Mouse (Mus musculus) kidney, postnatal 4 days (tissue): ENCODE data around the gene Hcn3.
A peak's percentile ranks its signal among the peaks of the same experiment; 100 is the strongest.

ENCODE experiments used
- DNase-seq, 2 experiments: peaks; one replicate each; pipeline ENCODE4 v3.0.0; 2021; ENCODE audit warnings: mixed read lengths in 2 of 2

Hcn3 gene

DNA sequence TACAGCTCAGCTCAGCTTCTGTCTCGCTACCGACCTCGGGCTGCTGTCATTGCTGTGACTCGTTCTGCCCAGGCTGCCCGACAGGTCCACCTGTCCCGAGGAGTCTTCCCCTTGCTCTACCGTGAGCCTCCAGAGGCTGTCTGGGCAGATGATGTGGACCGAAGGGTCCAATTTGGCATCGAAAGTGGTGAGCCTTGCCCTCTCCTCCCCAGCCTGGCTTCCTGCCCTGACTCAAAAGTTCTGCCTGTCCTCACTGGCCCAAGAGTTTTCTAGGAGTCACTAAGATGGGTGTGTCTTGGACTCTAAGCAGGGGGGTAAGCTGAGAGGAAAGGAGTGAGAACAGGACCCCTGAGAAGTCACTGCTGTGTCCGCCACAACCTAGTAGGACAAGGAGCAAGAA is 15.2 kb downstream of the Hcn3 start:
- peak in 1 of 2 experiments; percentile 2 for DNase-seq

DNA sequence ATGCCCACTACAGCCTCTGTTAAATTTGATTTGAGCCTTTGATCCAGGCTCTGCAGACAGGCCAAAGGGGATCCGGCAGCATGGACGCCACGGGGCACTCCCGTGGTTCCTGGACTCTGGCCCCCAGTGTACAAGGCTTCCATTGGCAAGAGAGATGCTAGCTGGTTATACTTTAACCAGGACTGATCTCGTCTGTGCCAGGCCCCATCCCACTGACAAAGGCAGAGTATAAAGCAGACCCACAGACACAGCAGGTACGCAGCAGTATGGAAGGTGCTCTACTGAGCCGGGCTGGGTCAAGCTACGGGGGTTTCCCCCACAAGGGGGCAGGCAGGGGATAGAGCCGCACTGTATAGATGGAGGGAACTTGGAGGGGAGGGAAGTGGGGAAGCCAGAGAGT is 23.6 kb downstream of the Hcn3 start:
- peak; percentile 69 to 78 for DNase-seq

DNA sequence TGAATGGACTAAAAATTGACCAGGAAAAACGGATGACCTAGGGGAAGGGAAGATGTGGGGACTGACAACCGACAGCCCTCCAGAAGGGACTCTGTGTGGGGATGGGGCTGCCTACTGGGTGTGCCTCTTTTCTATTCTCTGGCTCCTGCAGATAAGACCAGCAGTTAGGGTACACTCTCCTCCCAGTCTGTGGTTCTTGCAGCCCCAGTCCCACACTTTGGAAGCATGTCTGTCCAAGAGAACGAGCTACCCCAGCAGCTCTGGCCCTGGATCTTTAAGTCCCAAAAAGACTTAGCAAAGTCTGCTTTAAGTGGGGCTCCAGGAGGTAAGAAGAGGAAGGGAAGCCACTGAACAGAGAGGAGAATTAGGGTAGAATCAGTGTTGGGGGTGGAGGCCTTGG is 24.0 kb downstream of the Hcn3 start, which contains the start of gene Pklr:
Gene Pklr, plus strand, starts transcription at position 185 of the 400 bp plus-strand sequence.
- DNase-seq: no peak

DNA sequence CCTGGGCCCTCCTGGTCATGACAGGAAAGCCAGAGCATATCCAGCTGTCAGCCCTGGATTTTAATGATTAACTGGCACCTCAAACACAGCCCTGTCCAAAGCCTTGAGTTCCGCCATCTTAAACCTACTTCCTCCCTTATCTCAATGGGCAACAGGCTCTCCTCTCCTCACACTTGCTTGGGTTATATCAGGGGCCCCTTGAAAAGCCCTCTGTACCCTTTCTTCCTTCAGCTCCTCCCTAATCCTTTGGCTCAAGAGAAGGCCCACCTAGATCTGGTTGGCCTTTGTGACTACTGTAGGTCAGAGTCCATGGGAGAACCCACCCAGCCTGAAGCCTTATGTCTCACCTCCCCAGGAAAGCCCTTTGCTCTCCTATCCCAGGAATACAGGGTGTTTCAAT is 26.2 kb downstream of the Hcn3 start:
- DNase-seq: no peak

DNA sequence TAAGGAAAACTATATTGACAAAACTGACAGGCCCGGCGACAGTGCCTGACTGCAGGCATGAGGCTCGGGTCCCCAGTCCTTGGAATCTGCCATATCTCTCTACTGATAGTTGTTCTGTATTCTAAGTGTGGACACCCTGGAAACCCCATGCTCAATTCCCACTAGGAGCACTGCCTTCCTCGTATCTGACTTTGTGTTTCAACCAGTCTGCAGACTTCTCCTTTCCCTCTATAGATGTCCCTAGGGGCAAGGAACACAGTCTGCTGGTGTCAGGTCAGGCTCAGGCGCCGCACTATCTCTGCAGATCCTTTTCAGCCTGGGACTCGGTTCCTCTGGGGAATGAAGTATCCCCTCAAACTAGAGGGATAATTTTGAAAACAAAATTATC is 26.9 kb downstream of the Hcn3 start:
- DNase-seq: no peak

DNA sequence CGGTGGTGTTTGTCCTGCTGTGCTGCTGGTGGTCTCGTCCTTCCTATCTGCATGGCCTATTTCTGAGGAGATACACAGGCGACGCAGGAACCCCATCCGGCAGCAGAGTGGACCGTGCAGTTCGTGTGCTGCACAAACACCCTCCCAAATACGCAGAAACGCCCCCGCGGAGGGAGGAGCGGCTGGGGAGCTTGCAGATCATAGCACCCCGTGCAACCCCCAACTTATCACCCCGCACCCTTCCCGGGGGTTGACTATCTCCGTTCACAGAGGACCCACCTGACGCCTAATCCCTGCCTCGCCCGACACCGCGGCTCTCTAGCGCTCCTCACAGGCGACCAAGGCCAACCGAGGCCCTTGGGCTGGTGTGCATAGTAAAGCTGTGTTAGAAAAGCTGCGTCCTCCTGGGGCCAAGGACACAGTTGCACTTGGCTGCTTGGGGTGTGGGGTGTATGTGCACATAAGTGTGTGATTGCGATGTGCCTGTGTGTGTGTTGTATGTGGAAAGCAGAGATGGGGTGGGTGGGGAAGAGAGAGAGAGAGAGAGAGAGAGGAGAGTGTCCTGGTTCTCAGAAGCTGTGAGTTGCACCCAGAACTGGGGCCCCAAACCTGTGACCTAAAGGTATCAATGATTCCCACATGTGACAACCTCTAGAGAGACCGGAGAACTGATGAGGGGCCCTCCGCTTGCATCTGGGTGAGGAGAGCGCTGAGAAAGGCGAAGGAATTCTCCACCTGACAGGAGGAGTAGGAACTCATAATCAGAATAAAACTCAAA is 27.5 kb downstream of the Hcn3 start:
- DNase-seq: peak; percentile 45 to 68

DNA sequence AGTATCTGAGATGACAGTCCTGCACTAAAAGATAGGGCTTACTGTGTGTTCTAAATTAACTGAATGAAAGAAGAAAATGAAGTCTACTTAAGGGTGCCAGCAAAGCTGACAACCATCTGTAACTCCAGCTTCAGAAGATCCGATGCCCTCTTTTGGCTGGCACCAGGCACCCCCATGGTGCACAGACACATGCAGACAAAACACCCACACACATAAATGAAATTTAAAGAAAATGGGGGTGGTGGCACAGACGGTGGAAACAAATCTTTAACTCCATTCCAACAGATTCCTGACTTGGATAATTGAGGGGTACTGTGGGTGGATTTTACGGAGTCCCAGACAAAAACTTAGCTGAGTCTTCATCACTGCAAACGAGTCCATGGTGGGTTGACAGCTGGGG is 28.2 kb downstream of the Hcn3 start:
- DNase-seq: no peak

DNA sequence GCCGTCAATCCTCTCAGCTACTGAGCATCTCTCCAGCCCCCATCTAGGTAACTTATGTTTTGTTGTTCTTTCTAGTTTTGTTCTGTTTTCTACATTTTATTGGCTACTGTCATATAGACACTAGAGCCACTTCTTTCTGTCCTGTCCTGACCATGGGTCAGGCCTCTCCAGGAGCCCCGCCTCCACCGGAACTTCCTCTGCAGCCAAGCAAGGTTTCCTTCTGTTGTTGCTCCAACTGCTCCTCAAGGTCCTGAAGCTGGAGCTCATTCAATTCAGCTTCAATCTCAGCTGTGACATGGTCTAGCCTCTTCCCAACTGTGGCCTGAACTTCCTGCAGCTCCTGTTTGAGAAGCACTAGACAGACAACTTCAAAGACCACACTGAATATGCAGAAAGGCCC is 30.1 kb downstream of the Hcn3 start:
- no peak for DNase-seq

DNA sequence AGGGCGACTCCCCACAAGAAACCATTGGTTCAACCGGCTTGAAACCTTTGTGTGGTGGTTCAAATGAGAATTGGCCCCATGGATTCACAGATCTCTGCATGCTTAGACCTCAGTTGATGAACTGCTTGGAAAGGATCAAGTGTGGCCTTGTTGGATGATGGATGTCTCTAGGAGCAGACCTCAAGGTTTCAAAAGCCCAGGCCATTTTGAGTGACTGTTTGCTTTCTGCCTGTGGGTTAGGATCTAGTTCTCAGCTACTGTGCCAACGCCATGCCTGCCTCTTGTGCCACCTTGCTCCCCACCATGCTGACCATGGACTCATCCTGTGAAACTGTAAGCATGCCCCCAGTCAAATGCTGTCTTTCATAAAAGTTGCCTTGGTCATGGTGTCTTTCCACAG is 34.0 kb downstream of the Hcn3 start:
- no peak for DNase-seq

DNA sequence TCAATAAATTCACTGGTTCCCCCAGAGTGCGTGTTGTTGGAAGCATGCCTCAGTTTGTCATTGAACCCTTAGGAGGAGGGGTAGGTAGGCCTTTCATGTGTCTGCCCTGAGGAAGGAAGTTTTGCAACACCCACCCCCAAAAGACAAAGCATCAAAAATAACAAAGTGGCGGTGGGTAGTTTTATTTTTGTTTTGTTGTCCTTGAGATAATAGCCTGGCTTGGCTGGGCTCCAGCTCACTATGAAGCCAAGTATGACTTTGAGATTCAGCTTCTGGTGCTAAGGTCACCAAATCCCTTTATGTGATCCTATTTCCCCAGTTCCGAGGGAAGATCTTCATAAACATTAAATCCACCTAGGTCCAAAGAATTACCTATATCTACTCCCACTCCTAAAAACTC is 35.8 kb downstream of the Hcn3 start:
- DNase-seq: peak in 1 of 2 experiments; percentile 34

DNA sequence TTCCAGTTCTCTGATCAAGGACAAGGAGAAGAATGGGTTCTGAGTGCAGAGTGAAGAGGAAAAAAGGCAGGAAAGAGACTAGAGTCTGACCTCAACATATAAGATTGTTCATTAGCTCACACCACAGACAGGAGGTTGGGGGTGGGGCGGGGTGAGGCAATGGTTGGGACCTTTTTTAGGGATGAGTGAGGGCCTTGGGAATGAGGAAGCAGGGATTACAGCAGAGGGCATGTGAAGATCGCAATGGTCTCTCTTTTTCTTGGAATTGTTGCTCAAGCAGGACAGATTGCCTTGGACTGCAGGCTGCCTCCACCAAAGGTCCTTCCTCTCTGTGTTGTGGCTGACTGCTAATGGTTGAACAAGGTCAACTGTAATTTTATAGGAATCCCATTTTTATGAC is 36.7 kb downstream of the Hcn3 start:
- peak in 1 of 2 experiments; percentile 42 for DNase-seq

DNA sequence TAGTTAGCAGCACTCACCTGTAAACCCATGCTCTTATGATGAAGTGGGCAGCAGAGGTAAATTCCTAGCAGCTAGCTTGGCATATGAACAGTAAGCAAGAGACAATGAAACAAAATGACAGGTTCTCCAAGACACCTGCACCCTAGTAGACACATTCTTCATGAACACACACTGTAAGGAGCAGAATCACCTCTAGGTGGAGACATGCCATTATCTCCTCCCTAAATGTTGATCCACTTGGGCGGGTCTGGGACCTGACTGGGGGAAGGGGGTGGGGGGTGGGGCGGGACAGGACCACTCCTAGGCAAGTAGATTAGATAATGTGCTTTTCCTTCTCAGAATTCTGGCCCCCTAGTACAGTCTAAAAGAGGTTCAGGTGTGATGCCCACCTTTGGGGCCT is 44.5 kb downstream of the Hcn3 start:
- DNase-seq: no peak

DNA sequence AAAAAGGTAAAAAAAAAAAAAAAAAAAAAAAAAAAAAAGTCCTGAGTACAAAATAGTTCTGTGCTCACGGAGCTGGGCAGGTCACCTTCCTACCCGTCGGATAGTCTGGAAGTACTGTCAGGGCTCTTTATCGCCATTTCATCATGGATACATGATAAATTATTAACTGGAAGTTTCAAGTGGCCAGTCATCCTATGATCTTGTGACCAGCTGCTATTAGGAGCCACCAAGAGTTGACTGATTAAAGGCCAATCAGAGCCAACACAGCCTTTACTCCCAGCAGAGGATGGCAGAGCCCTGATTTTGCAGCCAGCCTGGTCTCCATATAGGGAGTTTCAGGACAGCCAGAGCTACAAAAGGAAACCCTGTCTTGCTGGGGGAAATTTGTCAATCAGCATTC is 46.9 kb downstream of the Hcn3 start:
- no peak for DNase-seq

DNA sequence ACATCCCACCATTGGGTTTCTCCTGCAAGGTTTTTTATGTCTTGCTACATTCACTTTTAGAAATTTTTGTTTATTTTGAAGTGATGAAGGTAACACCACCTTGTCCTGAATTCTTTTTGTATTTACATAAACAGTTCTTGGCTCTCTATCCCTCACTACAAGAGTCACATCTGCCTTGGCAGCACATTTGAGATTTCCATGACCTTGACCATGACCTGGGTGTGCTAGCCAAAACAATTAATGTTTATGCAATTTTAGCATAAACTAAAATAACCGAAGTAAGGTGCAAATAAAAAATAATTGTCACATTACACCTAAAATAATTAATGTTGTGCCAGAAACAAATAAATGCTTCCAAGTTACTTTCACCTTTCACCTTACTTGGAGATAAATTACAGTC is 51.9 kb downstream of the Hcn3 start:
- DNase-seq: no peak

DNA sequence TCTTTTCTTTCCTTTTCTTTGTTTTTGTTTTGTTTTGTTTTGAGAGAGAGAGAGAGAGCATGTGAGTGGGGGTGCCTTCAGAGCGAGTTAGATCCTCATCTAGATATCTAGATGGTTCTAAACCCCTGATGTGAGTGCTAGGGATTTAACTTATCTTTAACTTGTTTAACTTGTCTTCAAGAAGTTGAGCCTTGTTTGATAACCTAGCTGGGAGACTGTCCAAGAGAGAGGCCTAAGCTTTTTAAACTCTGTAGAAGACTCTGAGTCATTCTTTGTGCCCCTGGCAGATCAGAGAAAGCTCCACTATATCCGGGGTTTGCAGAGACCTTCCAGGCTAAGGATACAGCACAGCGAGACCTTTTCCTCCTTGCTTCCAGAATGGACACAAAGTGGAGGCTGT is 52.5 kb downstream of the Hcn3 start:
- no peak for DNase-seq

DNA sequence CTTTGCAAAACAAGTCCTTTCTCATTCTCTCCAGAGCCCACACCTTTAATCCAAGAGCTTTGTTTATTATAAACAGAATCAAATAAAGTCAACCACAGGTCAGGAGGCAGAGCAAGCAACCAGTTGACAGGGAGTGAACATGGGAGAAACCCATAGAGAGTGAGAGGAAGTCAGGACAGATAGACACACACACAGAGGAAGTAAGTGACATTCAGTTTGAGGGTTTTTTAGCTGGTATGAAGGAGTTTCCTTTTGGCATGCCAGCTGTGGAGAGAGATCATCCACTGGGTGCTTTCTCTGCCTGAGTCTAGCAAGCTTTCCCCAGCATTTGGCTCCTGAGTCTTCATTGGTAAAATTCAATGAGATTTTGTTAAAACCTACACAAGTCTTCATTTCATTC is 53.1 kb downstream of the Hcn3 start:
- no peak for DNase-seq

DNA sequence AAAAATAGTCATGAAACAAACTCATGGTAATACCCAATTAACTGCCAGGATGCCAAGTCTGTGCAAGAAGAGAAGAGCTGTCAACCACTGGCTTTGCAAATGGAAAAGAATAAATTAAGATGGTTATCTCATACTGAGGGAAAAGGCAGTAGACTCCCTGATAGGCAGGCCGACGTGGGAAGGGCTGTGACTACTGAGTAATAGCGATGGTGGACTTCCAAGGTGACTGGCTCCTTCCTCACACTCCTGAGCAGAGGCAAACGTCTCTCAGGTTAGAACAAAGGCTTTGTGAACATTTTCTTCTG is 56.8 kb downstream of the Hcn3 start:
- DNase-seq: no peak

DNA sequence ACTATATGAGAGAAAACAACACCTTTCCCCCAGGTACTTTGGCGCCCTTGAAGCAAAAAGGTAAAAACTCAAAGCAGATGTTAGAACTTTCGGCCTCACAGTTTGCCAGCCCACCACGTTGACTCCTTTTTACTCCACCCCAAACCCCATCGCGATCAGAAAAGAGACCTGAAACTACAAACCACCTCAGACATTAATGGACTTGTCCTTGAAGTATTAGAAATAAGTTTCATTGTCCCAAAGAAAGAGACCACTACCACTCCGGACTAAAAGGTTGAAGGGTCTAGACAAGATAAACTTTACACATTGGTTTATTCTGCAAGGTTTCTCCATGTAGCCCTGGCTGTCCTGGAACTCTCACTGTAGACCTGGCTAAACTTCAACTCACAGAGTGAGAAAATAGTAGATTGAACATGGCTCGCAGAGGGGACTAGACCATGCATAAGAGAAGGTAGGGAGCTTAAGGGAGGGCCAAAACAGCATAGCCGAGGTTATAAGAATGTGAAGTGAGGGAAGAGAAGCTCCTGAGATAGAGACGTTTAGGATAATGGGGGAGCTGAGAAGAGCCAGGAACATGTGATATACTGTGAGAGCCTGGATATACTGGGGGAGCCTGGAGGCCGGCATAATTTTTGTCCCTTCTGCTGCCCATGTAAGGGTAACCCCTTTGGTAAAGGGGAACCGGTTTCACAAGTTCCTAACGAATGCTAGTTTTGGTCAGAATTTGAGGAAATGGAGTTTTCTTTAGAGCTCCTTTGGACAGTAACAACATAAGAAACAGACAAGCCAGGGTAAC is 57.3 kb downstream of the Hcn3 start:
- no peak for DNase-seq

DNA sequence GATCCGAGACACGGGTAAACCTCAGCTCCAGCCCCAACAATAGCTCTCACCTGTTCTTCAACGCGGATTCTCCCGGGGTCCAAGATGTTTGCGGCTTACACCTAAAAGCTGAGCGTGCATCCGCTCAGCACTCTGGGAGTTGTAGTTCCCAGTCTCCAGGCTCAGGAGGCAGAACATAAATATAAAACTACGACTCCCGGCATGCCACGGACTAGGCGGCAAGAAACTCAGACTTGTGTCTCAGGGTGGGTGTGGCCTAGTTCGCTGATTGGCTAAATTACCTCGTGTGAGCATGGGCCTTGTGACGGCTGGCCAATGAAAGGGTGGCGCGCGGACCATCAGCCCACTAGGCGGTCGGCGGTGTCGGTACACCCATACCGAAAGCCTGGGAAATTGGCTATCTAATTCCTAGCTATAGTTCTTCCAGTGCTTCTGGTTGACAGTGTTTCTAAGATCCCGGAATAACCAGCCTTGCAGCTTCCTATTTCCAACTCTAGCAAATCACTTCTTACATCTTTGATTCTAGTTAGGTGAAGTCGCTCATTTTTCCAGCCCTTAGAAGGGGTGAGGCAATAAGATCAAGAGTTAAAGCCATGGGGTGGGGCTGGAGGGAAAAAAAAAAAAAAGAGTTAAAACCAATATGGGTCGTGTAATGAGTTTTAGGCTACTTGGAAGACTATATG is 58.0 kb downstream of the Hcn3 start, which contains the start of gene Fdps:
Gene Fdps, minus strand, starts transcription at position 148 of the 683 bp plus-strand sequence.
- DNase-seq: peak; percentile 94 to 97

DNA sequence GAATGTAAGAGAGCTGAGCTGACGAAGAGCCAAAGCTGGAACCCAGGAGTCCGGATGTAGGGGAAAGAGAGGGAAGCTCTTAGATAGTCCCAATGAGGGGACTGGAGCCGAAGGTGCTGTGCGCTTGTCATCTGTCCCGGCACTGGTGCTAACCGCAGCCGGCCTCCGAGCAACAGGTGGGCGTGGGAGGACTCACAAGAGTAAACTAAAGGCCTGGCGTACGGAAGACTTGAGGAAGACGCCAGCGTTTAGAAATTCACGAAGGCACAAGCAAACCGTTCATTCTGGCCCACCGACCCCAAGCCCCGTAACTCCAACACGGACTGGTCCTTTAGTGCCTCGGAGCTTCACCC is 58.6 kb downstream of the Hcn3 start:
- DNase-seq: no peak

DNA sequence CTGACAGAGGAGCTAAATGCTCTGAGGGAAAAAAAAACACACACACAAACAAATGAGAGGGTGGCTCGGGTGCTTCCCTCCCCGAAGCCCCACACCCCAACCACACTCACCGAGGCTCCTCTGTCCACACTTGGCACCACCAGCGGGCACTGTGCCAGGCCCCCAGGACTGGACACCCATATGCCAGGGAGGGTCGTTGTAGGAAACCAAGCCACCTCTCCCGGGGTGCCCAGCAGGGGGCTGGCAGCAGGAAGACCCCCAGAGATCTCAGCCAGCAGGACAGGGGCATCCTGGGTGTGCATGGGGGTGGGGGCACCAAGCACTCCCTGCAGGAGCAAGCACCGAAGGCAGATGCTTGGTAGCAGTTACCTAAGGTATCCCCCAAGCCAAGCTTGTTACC is 59.2 kb downstream of the Hcn3 start, which contains the start of gene Gm43738:
Gene Gm43738, minus strand, starts transcription at position 289 of the 400 bp plus-strand sequence.
- peak in 1 of 2 experiments; percentile 31 for DNase-seq
